In the genomic region with DNA sequence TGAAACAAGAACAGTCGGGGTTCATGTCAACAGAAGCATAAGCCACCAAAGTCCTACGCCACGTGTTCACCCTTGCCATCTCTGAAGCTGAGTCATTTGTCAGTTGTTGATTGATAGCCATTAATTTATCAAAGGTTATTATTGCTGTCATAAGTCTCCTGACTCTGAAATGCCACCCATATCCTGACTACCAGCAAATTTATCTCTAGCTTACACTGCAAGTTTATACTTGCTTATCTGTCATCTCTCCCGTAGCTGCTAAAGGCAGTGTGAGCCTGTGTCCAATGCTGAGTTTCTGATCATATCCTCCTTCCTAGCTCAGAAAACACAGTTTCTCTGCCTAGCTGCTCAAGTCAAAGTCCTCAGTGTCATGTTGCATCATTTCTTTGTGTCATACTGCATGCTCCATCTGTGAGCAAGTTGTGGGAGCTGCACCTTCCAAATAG, we compare ENCODE assay signal across 13 mouse cellular contexts. TPM values are rescaled to one million over a fixed set of nuclear protein-coding genes. Genes with fewer than 3 reads are reported as not detected.
DNase-seq lines count a peak whose midpoint lies in the region; ATAC-seq lines count a peak whose summit lies in the region.
"Had no signal": no experiment of that assay in that cellular context is flagged by ENCODE, and none has a peak within 500 bp of the region (broad histone marks: within the 10 kb centered on the region; RNA-seq: fewer than 3 reads in every experiment).

No protein-coding gene starts in this region.

- peak overlapping the region; percentile 98 for H3K27ac ChIP-seq in liver, embryonic 16.5 days (ENCODE audit: low read length)
- H3K27ac ChIP-seq in forebrain, embryonic 12.5 days, result no peak overlapping the region
- H3K27ac ChIP-seq: heart, embryonic 10.5 days had no signal

- H3K36me3 ChIP-seq in liver, embryonic 16.5 days (ENCODE audit: control insufficient read depth, insufficient read depth), result peaks cover 2% of the 10 kb centered on the region; the same call in 1 of the 2 replicates
- 0 out of 2 replicates have a peak, but pooled peaks cover 6% of the 10 kb centered on the region for H3K36me3 ChIP-seq in forebrain, embryonic 12.5 days (replicated peaks)

- H3K4me2 ChIP-seq in liver, embryonic 16.5 days (ENCODE audit: low read depth, low read length), result peak overlapping the region; percentile 48
- no peak overlapping the region for H3K4me2 ChIP-seq in forebrain, embryonic 12.5 days
- H3K4me2 ChIP-seq: lung, embryonic 14.5 days had no signal

- H3K27me3 ChIP-seq in liver, embryonic 16.5 days (ENCODE audit: control insufficient read depth, insufficient read depth, low read depth, low read length), result no peaks in the 10 kb centered on the region
- no peaks in the 10 kb centered on the region for H3K27me3 ChIP-seq in forebrain, embryonic 12.5 days

- peaks cover 68% of the 10 kb centered on the region for H3K4me1 ChIP-seq in liver, embryonic 16.5 days (ENCODE audit: control insufficient read depth, low read depth, low read length)
- 0 out of 2 replicates have a peak, but pooled peaks cover 4% of the 10 kb centered on the region for H3K4me1 ChIP-seq in forebrain, embryonic 12.5 days

- H3K9ac ChIP-seq in liver, embryonic 16.5 days (ENCODE audit: low read depth, low read length), result peak overlapping the region; percentile 56
- no peak overlapping the region for H3K9ac ChIP-seq in forebrain, embryonic 12.5 days
- H3K9ac ChIP-seq: lung, embryonic 14.5 days had no signal

- peak; percentile 24 for DNase-seq in heart, adult 11 months
- DNase-seq in heart, postnatal 36 days, result no peak
- peak; percentile 51 for DNase-seq in gonadal fat pad, adult 2 months (ENCODE audit: low read depth)
- no peak for DNase-seq in cerebellum, postnatal 4 days (ENCODE audit: low spot score in 2 of 2)
- no peak for DNase-seq in retina, postnatal 1 day
- no peak for DNase-seq in heart, adult 18-20 months
- DNase-seq: B cell, adult 2 months; cerebellum, postnatal 36 days; lung, embryonic 14.5 days had no signal

- 19% methylated on average over 4 of the region's 4 CpGs for WGBS in liver, embryonic 16.5 days (ENCODE audit: insufficient replicate concordance)
- WGBS in forebrain, embryonic 12.5 days, result 92% methylated on average over 4 of the region's 4 CpGs

- H3K4me3 ChIP-seq in liver, embryonic 16.5 days (ENCODE audit: low read depth, low read length), result no peak overlapping the region
- no peak overlapping the region for H3K4me3 ChIP-seq in forebrain, embryonic 12.5 days (replicated peaks)
- H3K4me3 ChIP-seq: heart, embryonic 10.5 days had no signal

- peak; percentile 88 for ATAC-seq in liver, embryonic 16.5 days (ENCODE audit: low read depth)
- no peak for ATAC-seq in forebrain, embryonic 12.5 days (ENCODE audit: low FRiP score)
- ATAC-seq: activated CD4-positive, CD25-positive, alpha-beta regulatory T cell, adult 4 months had no signal

- intact Hi-C loops in heart, postnatal 36 days (cut with DNase I), result no loop called here

- H3K9me3 ChIP-seq in liver, embryonic 16.5 days (replicated peaks; ENCODE audit: control insufficient read depth, low read length), result no peaks in the 10 kb centered on the region
- no peaks in the 10 kb centered on the region for H3K9me3 ChIP-seq in forebrain, embryonic 12.5 days
- H3K9me3 ChIP-seq: heart, embryonic 10.5 days had no signal

RNA-seq across cellular contexts. Expression of a gene that starts 28.0 kb away (rescaled TPM):
- 10 to 100 TPM; 13.3 to 15.6 TPM for total RNA-seq in heart, postnatal 36 days (2021)
- 53.9 and 65.7 TPM in 2 replicates for polyA plus RNA-seq in gonadal fat pad, adult 2 months (2012; rRNA removed)
- polyA plus RNA-seq in liver, embryonic 16.5 days (2015; fragmentation: Nextera tagmentation; extraction: Ambion mirVana), result 30.5 and 30.6 TPM in 2 replicates
- 17.1 and 20.6 TPM in 2 replicates for polyA plus RNA-seq in forebrain, embryonic 12.5 days (2016; fragmentation: Nextera tagmentation; extraction: Ambion mirVana)
- 10 to 100 TPM; 14.1 TPM for total RNA-seq in heart, adult 18-20 months (2021)

RNA-seq across cellular contexts. Expression of a gene that starts 33.1 kb away (rescaled TPM):
- total RNA-seq in heart, postnatal 36 days (2021), result 10 to 100 TPM; 16.4 to 18.4 TPM
- polyA plus RNA-seq in gonadal fat pad, adult 2 months (2012; rRNA removed), result 55.8 and 64.3 TPM in 2 replicates
- polyA plus RNA-seq in liver, embryonic 16.5 days (2015; fragmentation: Nextera tagmentation; extraction: Ambion mirVana), result 17.3 and 18.6 TPM in 2 replicates
- polyA plus RNA-seq in forebrain, embryonic 12.5 days (2016; fragmentation: Nextera tagmentation; extraction: Ambion mirVana), result 41.2 and 41.3 TPM in 2 replicates
- total RNA-seq in heart, adult 18-20 months (2021), result 10 to 100 TPM; 14.6 to 18.4 TPM

RNA-seq across cellular contexts. Expression of a gene that starts 54.2 kb away (rescaled TPM):
- 1 to 10 TPM; 8.4 to 9.1 TPM for total RNA-seq in heart, postnatal 36 days (2021)
- 90.2 and 116 TPM in 2 replicates for polyA plus RNA-seq in gonadal fat pad, adult 2 months (2012; rRNA removed)
- 61.8 and 65.8 TPM in 2 replicates for polyA plus RNA-seq in liver, embryonic 16.5 days (2015; fragmentation: Nextera tagmentation; extraction: Ambion mirVana)
- polyA plus RNA-seq in forebrain, embryonic 12.5 days (2016; fragmentation: Nextera tagmentation; extraction: Ambion mirVana), result 20.9 and 23.5 TPM in 2 replicates
- 1 to 10 TPM; 4.6 to 5.0 TPM for total RNA-seq in heart, adult 18-20 months (2021)

RNA-seq across cellular contexts. Expression of a gene that starts 54.2 kb away (rescaled TPM):
- total RNA-seq in heart, postnatal 36 days (2021), result 10 to 100 TPM; 14.2 to 14.4 TPM
- 17.4 and 19.0 TPM in 2 replicates for polyA plus RNA-seq in gonadal fat pad, adult 2 months (2012; rRNA removed)
- polyA plus RNA-seq in liver, embryonic 16.5 days (2015; fragmentation: Nextera tagmentation; extraction: Ambion mirVana), result 17.8 and 19.9 TPM in 2 replicates
- 54.0 and 55.8 TPM in 2 replicates for polyA plus RNA-seq in forebrain, embryonic 12.5 days (2016; fragmentation: Nextera tagmentation; extraction: Ambion mirVana)
- 10 to 100 TPM; 13.8 to 14.8 TPM for total RNA-seq in heart, adult 18-20 months (2021)

Comparison
In these comparisons a context has a peak if more than half of its experiments do, and no peak if none do; other contexts are left out.
1. DNase-seq: peak in heart, adult 11 months (single experiment) and gonadal fat pad, adult 2 months (single experiment); none in heart, postnatal 36 days (0 of 2), cerebellum, postnatal 4 days (0 of 2), retina, postnatal 1 day (single experiment) and heart, adult 18-20 months (0 of 2).